Mouse (Mus musculus): ENCODE measurements around the gene Epgn. TPM values are rescaled to one million over a fixed set of nuclear protein-coding genes. Genes with fewer than 3 reads are reported as not detected.

Epgn gene
- total RNA-seq (2021): under 1 TPM in 1 of 2 experiments, not detected in 1; 0.39 TPM

GRCm38 (mm10) chr5:91027164-91027563, at the start of gene Epgn:
Gene Epgn (plus strand): TSS chr5:91027464.
- intact Hi-C loops (cut with DNase I): no loop called here

DNA sequence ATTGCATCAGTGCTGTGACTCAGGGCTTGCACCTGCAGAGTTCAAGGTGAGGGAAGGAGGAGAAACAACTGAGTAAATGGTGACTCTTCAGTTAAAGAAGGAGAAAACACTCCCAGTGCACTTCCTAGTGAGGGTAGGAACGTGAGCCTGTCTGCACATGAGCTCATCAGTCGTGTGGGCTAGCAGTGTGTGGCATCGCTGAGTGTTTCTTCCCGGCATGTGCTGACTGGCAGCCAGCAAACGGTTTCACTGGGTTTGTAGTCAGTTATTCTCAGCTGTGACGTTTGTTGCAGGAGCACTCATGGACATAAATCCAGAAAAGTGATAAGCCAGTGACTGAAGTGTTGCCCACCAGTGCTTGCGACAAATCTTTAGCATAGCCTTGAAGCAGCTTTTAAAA, 47.0 kb upstream of the Epgn start:
- no peak for DNase-seq (ENCODE audit: extremely low spot score in 1 of 2, low spot score in 2 of 2)
- intact Hi-C loops (cut with DNase I): no loop called here

More at GRCm38 (mm10) chr5:91027164-91027563, at the start of gene Epgn:
- DNase-seq (ENCODE audit: extremely low spot score in 1 of 2, low spot score in 2 of 2): no peak

DNA sequence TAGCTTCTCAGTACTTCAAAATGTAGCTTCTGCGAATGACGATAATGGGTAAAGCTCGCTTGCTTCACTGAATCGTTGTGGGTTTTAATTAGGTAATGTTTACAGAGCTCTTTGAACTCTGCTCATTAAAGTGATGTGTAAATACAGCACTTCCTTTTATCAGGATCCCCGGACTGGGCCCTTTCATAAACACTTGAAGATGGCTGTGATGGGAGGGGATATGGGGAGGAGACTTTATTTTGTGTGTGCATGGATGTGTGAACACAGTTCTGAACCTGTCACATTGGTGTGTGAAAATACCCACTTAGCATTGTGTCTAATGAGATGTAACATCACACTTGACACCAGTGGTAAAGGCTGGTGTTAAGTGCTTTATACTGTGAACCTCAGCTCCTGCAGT, 39.7 kb upstream of the Epgn start:
- intact Hi-C loops (cut with DNase I): no loop called here
- no peak for DNase-seq (ENCODE audit: extremely low spot score in 1 of 2, low spot score in 2 of 2)

GRCm38 (mm10) chr5:90988149-90988548, 39.1 kb upstream of the Epgn start:
- intact Hi-C loops (cut with DNase I): no loop called here
- DNase-seq (ENCODE audit: extremely low spot score in 1 of 2, low spot score in 2 of 2): no peak

- intact Hi-C loops (cut with DNase I): no loop called here
- DNase-seq (ENCODE audit: extremely low spot score in 1 of 2, low spot score in 2 of 2): no peak
Observed at GRCm38 (mm10) chr5:90988592-90988991, 38.7 kb upstream of the Epgn start.

DNA sequence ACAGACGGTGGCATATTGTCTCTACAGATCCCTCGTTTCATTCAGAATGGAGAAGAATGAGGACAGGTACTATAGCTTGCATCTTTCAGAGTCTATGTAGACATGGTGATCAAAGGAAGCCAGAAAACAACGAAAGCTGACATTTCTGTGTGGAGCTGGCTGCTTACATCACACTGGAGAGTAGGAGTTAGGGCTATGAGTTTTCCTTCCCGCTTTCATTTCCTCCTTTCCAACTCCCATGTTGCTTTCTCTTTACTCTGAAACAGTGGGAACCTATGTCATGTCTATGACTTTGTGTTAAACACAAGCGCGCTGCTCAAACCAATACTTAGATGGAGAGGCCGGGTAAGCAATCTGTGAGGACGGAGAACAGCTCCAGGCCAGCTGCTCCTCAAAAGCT, 27.3 kb upstream of the Epgn start:
- intact Hi-C loops (cut with DNase I): loop anchor here (10.0 kb wide), 1 partner anchor 65 kb away; no protein-coding TSS in a partner anchor

DNA sequence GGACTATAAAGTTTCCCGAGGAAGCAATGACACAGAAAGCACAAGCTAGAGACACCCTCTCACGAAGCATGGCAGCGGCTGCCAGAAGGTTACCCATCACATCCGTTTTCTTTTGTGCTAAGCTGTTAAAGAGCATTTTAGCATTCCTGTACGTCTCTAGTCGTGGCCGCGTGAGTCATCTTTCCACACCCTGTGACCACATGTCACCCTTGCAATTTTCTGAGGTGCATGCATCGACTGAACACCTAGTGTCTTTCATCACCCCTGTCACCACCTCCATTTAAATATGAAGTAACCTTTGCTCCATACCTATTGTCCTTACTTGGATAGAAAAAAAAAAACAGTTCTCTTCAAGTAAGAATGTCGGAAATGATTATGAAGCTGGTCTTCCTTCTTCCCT, 12.0 kb upstream of the Epgn start:
- no peak for DNase-seq (ENCODE audit: extremely low spot score in 1 of 2, low spot score in 2 of 2)
- intact Hi-C loops (cut with DNase I): no loop called here

More for the DNA sequence above, 27.3 kb upstream of the Epgn start:
- DNase-seq (ENCODE audit: extremely low spot score in 1 of 2, low spot score in 2 of 2): no peak

GRCm38 (mm10) chr5:91023114-91023513, 4.2 kb upstream of the Epgn start:
- intact Hi-C loops (cut with DNase I): no loop called here
- no peak for DNase-seq (ENCODE audit: extremely low spot score in 1 of 2, low spot score in 2 of 2)

- no peak for DNase-seq (ENCODE audit: extremely low spot score in 1 of 2, low spot score in 2 of 2)
- intact Hi-C loops (cut with DNase I): no loop called here
Observed at GRCm38 (mm10) chr5:91027840-91028239, 576 bp downstream of the Epgn start.

- no peak for DNase-seq (ENCODE audit: extremely low spot score in 1 of 2, low spot score in 2 of 2)
- intact Hi-C loops (cut with DNase I): no loop called here
Observed at GRCm38 (mm10) chr5:91030629-91031028, 3.4 kb downstream of the Epgn start.

DNA sequence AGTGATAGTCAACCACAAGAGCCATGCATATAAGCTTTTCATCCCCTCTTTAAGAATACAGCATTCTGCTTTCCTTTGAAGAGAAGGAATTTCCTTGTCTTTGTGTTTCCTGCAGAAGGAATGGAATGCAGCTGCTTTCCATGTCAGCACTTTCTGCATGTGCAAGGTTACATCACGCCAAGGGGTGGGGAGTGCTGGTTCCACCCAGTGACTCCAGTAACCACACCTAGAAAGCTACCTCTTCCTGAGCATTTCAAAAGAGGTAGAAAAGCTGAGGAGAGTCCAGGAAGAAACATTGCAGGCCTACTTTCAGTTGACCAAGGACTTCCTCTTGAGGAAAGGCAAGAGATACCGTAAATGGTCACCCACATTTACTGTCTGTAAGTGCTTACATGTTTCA, 8.1 kb downstream of the Epgn start:
- intact Hi-C loops (cut with DNase I): no loop called here
- DNase-seq (ENCODE audit: extremely low spot score in 1 of 2, low spot score in 2 of 2): no peak

GRCm38 (mm10) chr5:91036628-91037027, 9.4 kb downstream of the Epgn start:
- intact Hi-C loops (cut with DNase I): no loop called here
- DNase-seq (ENCODE audit: extremely low spot score in 1 of 2, low spot score in 2 of 2): no peak

DNA sequence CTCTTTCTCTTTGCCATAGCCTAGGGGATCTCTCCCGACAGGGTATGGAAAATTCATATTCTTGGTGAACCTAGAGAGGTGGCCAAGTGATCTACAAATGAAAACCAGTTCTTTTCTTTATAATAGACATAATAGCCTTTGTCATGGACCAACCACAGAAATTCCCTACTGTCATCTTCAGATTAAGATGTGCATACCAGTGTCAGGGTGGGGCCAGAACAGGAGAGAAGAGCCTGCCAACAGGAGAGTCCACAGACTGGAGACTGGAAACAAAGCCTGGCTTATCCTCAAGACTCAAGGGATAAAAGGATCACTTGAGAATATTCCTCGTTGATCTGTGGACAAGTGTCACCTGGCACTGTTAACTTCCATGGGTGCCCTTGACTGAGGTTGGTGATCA, 10.5 kb downstream of the Epgn start:
- intact Hi-C loops (cut with DNase I): no loop called here
- DNase-seq (ENCODE audit: extremely low spot score in 1 of 2, low spot score in 2 of 2): no peak

- intact Hi-C loops (cut with DNase I): no loop called here
- DNase-seq (ENCODE audit: extremely low spot score in 1 of 2, low spot score in 2 of 2): peak in 1 of 2 experiments; percentile 18
Observed at GRCm38 (mm10) chr5:91038547-91038946, 11.3 kb downstream of the Epgn start.

- DNase-seq (ENCODE audit: extremely low spot score in 1 of 2, low spot score in 2 of 2): no peak
- intact Hi-C loops (cut with DNase I): no loop called here
Observed at GRCm38 (mm10) chr5:91038963-91039362, 11.7 kb downstream of the Epgn start.

GRCm38 (mm10) chr5:91047987-91048386, 20.7 kb downstream of the Epgn start:
- DNase-seq (ENCODE audit: extremely low spot score in 1 of 2, low spot score in 2 of 2): no peak
- intact Hi-C loops (cut with DNase I): no loop called here

DNA sequence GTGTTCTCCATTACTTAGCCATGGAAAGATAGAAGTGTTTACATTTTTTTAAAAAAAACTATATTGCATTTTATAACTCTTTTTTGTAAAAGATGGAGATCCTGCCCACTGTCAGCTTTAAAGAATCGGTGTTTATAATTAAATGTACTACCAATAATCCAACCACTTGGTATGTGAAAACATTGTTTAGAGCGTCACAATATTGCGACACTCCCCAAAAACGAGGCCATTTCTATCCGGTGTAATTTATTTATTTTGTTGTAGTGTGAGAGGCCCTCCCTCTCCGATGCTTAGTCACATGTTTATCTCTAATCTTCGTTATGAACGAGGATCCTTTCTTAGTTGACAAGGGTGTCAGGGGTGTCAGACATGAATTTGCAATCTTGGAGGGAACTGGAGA, 21.1 kb downstream of the Epgn start:
- intact Hi-C loops (cut with DNase I): no loop called here
- DNase-seq (ENCODE audit: extremely low spot score in 1 of 2, low spot score in 2 of 2): no peak

- intact Hi-C loops (cut with DNase I): no loop called here
- DNase-seq (ENCODE audit: extremely low spot score in 1 of 2, low spot score in 2 of 2): no peak
Observed at GRCm38 (mm10) chr5:91072340-91072739, 45.1 kb downstream of the Epgn start.

GRCm38 (mm10) chr5:91073626-91074025, 46.4 kb downstream of the Epgn start:
- intact Hi-C loops (cut with DNase I): no loop called here
- no peak for DNase-seq (ENCODE audit: extremely low spot score in 1 of 2, low spot score in 2 of 2)

GRCm38 (mm10) chr5:91074026-91074425, 46.8 kb downstream of the Epgn start:
- intact Hi-C loops (cut with DNase I): no loop called here
- DNase-seq (ENCODE audit: extremely low spot score in 1 of 2, low spot score in 2 of 2): no peak

DNA sequence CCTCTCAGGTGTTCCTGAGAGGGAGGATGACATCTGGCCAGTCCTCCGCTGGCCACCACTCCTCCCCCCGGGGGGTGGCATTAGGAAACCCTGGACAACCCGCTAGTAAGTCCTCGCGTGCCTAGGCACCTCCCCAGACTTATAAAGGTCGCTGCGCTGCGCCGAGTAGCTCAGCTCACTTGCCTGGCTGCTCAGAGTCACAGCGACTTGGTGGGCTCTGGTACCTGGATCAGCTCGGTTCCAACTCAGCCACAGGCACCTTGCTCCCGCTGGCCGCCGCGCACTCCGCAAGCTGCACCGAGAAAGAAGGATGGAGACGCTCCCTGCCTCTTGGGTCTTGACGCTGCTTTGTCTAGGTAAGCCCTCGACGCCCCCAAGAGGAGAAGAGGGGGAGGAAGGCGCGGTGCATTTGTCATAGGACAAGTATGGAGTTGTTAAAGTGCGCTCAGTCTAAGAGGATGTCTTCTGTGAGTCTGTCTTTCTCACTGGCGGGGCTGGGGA, 47.2 kb downstream of the Epgn start, which contains the start of gene Ereg:
Gene Ereg, plus strand, starts transcription at position 173 of the 501 bp plus-strand sequence.
- intact Hi-C loops (cut with DNase I): no loop called here
- DNase-seq (ENCODE audit: extremely low spot score in 1 of 2, low spot score in 2 of 2): peak in 1 of 2 experiments; percentile 14

Data from left cerebral cortex, postnatal 10 days (tissue).